Mouse (Mus musculus) spleen, postnatal 36 days (tissue): ENCODE results near the gene Zfp618.
A peak's percentile ranks its signal among the peaks of the same experiment; 100 is the strongest.

ENCODE experiments used
- DNase-seq, 2 experiments: peaks; one replicate each; pipeline ENCODE4 v3.0.0; 2022; ENCODE audit warnings: low spot score in 2 of 2, mixed read lengths in 1 of 2

The Zfp618 gene

DNA sequence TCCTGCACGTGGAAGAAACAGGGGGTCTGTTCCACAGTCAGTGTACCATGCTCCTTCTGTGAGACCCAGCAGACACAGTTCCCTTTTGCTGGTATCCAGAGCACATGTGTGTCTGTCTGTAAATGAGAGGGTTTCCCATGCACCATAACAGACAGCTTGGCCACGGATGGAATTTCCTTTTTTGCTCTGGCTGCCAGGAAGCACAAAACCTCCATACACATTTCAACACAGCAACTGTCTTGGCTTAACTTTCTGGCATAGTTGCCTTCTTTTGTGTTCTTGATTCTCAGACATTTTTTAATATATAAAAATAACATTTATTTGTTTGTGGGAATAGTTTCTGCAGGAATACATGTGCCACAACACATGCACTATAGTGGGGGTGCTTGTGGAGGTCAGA lies 190.2 kb downstream of the Zfp618 start:
- no peak for DNase-seq

DNA sequence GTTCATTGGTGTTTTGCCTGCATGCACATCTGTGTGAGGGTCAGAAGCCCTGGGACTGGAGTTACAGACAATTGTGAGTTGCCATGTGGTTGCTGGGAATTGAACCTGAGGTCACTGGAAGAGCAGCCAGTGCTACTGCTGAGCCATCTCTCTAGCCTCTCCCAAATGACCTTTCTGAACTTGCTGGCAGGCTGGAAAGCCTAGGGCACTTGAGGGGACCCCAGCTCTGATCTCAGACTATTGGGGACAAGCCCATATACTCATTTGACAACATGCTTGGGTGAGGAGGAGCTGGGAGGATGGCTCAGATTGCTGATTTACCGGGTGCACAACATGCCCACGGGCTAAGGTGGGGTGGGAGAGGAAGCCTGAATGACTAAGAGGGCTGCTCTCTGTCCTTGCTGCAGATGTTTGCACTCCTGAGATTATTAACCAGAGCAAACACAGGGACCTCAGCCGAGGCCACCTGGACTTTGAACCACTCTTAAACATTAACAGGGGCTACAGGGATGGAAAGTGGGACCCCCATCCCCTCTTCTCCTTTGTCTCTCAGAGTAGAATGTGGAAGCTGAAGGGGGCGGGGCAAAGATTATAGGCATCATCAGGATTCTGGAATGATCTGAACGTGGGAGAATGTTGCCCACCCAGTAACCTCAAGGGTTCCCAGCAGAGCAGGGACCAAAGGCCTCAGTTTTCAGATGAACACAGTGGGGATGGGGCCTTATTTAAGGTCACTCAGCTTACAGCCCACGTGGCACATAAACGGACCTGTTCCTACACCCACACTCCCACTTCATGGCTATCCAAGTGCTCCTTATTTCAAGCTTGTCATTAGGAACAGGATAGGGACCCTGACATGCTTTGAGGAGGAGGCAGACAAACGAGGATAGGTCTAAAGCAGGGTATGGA lies 191.6 kb downstream of the Zfp618 start:
- DNase-seq, result no peak

DNA sequence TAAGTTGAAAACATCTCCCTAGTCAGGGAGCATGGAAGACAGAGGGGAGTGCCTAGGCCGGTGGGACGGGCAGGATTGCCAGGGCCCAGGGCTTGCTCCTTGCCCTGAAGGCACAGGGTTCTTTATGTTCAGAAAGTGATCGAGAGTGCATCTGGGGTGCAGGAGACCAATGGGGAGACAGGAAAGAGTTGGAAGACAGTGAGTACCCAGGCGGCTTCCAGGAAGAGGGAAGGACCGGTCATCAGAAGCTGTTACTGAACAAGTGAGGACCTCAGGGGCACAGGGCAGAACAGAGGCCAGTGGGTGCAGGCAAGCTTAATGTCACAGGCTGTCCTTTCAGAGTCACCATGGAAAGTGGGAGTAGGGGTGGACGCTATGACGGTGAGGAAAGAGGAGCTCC lies 192.8 kb downstream of the Zfp618 start:
- no peak for DNase-seq

DNA sequence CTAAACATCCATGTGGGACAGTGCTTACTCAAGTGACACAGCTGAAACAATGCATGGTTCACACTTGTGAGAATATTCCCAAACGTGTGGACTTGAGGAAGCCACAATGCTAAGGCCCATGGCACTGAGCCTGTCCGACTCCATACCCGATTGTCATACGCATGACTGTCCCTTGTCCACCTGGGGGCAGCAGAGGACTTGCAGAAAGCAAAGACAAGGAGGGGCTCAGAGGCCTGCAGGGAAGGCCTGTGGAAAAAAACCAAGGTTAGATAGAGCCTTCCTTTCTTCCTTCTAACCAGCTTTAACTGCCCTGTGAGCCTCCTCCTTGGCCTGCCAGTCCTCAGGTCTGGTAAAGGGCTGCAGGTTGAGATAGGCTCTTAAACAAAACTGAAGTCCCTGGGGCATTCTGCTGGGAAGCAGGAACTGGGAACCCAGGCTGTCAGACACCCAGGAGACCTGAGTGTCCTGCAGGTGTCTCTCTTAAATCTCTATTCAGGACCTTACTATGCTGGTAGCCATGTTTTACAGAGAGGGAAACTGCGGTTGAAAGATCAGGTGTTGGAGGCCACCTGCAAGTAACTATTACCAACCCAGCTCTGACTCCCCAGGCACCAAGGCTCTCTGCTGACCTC lies 193.7 kb downstream of the Zfp618 start:
- DNase-seq, result peak; percentile 56 to 57

DNA sequence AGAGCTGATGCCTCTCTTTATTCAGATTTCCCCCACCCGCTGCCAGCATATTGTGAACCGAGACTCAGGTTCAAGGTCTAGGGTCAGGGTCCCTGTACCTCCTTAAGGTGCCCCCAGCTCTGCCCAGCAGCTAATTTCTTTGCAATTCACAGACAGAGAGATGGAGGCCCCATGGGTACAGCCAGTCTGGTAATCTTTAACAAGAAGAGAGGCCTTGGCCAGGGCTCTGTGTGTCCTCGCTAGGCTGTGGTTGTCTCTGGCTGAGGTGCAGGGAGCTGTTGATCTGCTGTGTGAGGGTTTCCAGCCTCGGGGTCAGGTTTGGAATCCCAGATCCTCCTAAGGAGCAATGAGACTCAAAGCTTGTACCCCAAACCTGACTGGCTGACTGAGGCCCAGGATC lies 200.3 kb downstream of the Zfp618 start:
- no peak for DNase-seq

DNA sequence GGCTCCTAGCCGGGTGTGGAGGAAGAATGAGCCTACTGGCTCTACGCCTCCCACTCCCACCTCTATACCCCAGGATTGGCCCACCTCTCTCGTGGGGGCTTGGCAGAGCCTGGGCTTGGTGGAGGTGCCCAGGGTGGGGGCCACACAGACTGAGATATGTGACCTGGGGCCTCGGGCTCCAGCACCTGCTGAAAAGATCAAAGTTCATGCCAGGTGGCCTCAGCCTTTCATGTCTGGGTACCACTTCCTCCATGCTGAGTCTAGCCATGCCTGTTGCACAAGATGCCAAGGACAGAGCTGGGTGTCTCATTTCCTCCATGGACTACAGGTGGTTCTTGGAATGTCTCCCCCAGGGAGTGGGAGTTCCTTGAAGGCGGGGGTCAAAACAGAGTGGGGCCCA lies 200.9 kb downstream of the Zfp618 start:
- DNase-seq, result no peak

DNA sequence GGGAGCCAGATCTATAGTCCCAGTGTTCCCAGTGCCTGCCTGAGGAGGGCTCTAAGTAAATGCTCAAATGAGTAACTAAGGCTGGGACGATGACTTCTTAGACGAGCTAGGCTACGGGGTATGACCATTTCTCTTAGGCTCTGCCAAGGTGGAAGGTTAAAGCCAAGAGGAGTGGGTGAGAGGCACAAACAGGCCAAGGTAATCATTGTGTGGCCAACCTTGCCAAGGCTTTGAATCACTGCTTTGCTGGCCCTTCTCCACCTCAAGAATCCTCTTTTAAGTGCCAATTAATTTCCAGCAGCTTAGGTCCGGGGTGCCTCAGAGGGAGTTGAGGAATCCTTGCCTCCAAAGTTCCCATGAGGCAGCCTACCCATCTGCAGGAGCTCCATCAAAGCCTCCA lies 204.7 kb downstream of the Zfp618 start:
- DNase-seq, result no peak

DNA sequence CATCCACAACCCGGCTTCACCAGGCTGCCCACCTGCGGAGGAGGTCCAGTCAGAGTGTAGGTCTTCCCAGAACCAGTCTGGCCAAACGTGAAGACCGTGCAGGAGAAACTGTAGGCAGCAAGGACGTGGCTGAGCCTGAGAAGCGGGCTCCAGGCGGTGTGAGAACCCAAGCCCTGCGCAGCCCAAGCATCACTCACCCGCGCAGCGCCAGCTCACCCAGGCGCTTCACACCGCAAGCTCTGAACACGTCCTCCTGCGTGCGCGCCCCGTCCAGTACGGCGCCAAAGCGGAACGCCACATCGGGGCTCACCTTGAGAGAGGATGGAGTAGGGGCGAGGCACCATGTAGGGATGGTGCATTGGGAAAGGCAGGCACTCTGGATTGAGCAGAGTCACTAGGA lies 205.7 kb downstream of the Zfp618 start:
- no peak for DNase-seq

DNA sequence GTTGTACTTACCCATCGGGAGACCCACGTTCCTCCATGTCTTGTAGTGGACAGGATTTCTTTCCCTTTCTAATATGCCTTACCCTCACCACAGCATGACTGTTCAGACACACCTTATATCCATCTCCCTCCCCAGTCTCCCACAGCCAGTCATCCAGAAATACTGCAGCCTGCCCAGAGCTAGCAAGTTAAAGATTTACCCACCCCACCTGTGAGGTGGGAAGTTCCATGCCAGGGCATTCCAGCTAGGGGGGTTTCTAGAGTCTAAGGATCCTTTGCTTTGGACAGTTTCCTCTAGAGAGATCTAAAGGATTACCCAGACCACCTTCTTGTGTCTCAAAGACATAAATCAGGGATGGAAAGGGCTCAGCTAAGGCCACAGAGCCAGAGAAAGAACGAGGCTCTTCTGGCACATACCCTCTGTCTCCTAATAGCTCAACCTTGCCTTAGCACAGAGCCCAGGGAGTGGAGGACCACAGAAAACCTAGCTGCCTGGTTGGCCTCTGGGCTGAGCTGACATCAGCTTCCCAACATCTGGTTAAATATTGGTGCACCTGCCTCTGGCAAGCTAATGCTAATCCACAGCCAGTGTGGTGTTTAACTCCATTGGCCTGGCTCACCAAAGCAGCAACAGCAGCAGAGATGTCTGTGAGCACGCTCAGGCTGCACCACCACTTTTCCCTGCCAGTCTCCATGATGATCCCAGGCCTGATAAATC lies 206.8 kb downstream of the Zfp618 start, which contains the start of gene Kif12:
TSS of gene Kif12 (minus strand) at position 163 of the 717 bp plus-strand sequence.
- DNase-seq, result no peak

DNA sequence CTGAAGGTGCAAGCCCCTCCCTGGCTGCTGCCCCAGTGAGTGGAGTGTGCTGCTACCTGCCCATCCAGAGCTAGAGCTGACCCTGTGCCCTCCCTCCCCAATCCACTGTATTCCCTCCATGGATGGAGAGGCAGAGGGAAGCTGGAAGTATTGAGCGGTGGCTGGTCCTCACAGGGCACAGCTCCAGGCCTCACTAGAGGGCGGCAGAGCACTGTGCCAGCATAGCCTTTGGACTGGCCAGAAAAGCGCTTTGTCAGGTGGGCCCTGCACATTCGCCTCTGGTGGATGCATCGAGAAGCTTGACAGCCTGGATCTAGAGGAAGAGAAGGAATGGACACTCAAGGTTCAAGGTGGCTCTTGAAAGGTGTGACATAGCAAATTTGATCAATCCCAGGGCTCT lies 216.2 kb downstream of the Zfp618 start:
- DNase-seq, result peak; percentile 12 to 22

DNA sequence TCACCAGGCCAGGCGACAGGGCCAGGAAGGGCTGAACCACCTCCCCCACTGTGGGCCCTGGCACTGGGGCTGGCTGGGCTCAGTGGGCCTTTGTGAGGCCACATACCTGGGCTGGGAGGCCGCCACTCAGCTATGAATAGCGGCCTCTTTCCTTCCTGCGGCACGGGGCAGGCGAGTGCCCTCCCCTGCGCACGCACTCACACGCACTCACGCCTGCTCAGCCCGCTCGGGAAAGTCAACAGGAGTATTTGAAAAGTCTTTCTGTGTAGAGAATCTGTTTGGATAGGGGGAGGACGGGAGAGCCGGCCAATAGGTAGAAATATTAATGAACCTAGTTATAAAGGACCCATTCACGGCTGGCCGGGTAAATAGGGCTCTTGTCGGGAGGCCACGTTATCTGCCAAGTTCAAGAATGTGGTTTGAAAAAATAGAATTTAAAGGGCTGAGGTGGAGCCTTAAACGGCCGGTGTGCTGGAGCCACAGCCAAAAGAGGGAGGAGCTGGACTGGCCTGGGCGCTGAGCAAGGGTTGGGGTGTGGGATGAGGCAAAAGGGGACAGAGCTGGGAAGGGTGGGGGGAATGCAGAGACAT lies 221.0 kb downstream of the Zfp618 start:
- DNase-seq, result no peak
